Mouse (Mus musculus) kidney, adult 9 months (tissue): ENCODE measurements around the gene Egln2.

Source experiments
- DNase-seq: peaks from one replicate; pipeline ENCODE4 v3.0.0; 2022

Egln2 gene

GRCm38 (mm10) chr7:27174896-27175295 lies 8.3 kb upstream of the Egln2 start:
- DNase-seq: no peak

GRCm38 (mm10) chr7:27174496-27174895 lies 7.9 kb upstream of the Egln2 start:
- no peak for DNase-seq

GRCm38 (mm10) chr7:27170981-27171380 lies 4.4 kb upstream of the Egln2 start:
- DNase-seq: no peak

GRCm38 (mm10) chr7:27168371-27168770 lies 1.8 kb upstream of the Egln2 start:
- DNase-seq: peak; percentile 60

GRCm38 (mm10) chr7:27167475-27168094 lies 983 bp upstream of the Egln2 start:
- no peak for DNase-seq

GRCm38 (mm10) chr7:27166229-27166613 lies 381 bp downstream of the Egln2 start:
- peak; percentile 94 for DNase-seq

GRCm38 (mm10) chr7:27165696-27166095 lies 906 bp downstream of the Egln2 start:
- DNase-seq: no peak

GRCm38 (mm10) chr7:27165007-27165655 lies 1.5 kb downstream of the Egln2 start:
- peak; percentile 66 for DNase-seq

- DNase-seq: peak; percentile 49
Observed at GRCm38 (mm10) chr7:27164112-27164947, 2.3 kb downstream of the Egln2 start.

GRCm38 (mm10) chr7:27163450-27163805 lies 3.2 kb downstream of the Egln2 start:
- DNase-seq: peak; percentile 18

GRCm38 (mm10) chr7:27162780-27163449 lies 3.7 kb downstream of the Egln2 start:
- peak; percentile 4 for DNase-seq

GRCm38 (mm10) chr7:27161744-27162143 lies 4.9 kb downstream of the Egln2 start:
- peak; percentile 44 for DNase-seq

- no peak for DNase-seq
Observed at GRCm38 (mm10) chr7:27160921-27161320, 5.7 kb downstream of the Egln2 start.

- peak; percentile 94 for DNase-seq
Observed at GRCm38 (mm10) chr7:27159882-27160281, 6.7 kb downstream of the Egln2 start.

GRCm38 (mm10) chr7:27159256-27159655 lies 7.3 kb downstream of the Egln2 start:
- no peak for DNase-seq

GRCm38 (mm10) chr7:27158171-27158570 lies 8.4 kb downstream of the Egln2 start:
- DNase-seq: no peak

- DNase-seq: no peak
Observed at GRCm38 (mm10) chr7:27156005-27156404, 10.6 kb downstream of the Egln2 start.

GRCm38 (mm10) chr7:27153205-27153764 lies 13.3 kb downstream of the Egln2 start, which contains the start of gene Cyp2t4:
Cyp2t4 (plus strand) TSS chr7:27153714.
- peak; percentile 53 for DNase-seq

GRCm38 (mm10) chr7:27136410-27136996 lies 30.1 kb downstream of the Egln2 start:
- no peak for DNase-seq

- no peak for DNase-seq
Observed at GRCm38 (mm10) chr7:27133757-27134156, 32.8 kb downstream of the Egln2 start.

GRCm38 (mm10) chr7:27133156-27133555 lies 33.4 kb downstream of the Egln2 start:
- DNase-seq: peak; percentile 72

- DNase-seq: peak; percentile 67
Observed at GRCm38 (mm10) chr7:27132588-27132987, 34.0 kb downstream of the Egln2 start.
